Comparison of ENCODE assay signal across 18 mouse cellular contexts in genomic region chr11:115212116-115212515, GRCm38 (mm10). TPM values are rescaled to one million over a fixed set of nuclear protein-coding genes. Genes with fewer than 3 reads are reported as not detected.
A peak's percentile ranks its signal among the peaks of the same experiment; 100 is the strongest.
DNase-seq lines count a peak whose midpoint lies in the region; ATAC-seq and TF ChIP-seq lines count a peak whose summit lies in the region.
"Had no signal": no experiment of that assay in that cellular context is flagged by ENCODE, and none has a peak within 500 bp of the region (broad histone marks: within the 10 kb centered on the region; RNA-seq: fewer than 3 reads in every experiment).

No protein-coding gene starts in this region.

- no peaks in the 10 kb centered on the region for H3K9me3 ChIP-seq in heart, embryonic 10.5 days
- H3K9me3 ChIP-seq in lung, postnatal 0 days (ENCODE audit: low read length) = no peaks in the 10 kb centered on the region
- H3K9me3 ChIP-seq: heart, embryonic 12.5 days; intestine, embryonic 15.5 days; neural tube, embryonic 12.5 days had no signal

- WGBS in heart, embryonic 10.5 days = 55% methylated on average over 13 of the region's 13 CpGs
- WGBS in cerebellum, adult 2 months = 5% methylated on average over 13 of the region's 13 CpGs
- 52% methylated on average over 13 of the region's 13 CpGs for WGBS in lung, postnatal 0 days

- TF ChIP-seq POLR2A in cerebellum, adult 2 months (IDR thresholded peaks at IDR 0.05; ENCODE audit: borderline replicate concordance, insufficient read depth, low read length) = 0 out of 2 replicates have a peak, but pooled peaks have one; percentile 29

- no peak for TF ChIP-seq CTCF in cerebellum, adult 2 months (IDR thresholded peaks at IDR 0.05; ENCODE audit: borderline replicate concordance, insufficient read depth, low read depth, low read length)
- TF ChIP-seq CTCF in lung, postnatal 0 days (IDR thresholded peaks at IDR 0.05) = no peak

- H3K9ac ChIP-seq in lung, postnatal 0 days (replicated peaks; ENCODE audit: low read depth) = no peak overlapping the region
- H3K9ac ChIP-seq: heart, embryonic 12.5 days; intestine, embryonic 15.5 days; lung, embryonic 14.5 days; neural tube, embryonic 12.5 days had no signal

- no peak for DNase-seq in heart, embryonic 10.5 days (ENCODE audit: low spot score)
- DNase-seq in heart, postnatal 36 days = no peak
- peak; percentile 62 to 63 for DNase-seq in right cerebral cortex, postnatal 10 days (ENCODE audit: low spot score in 2 of 2)
- no peak for DNase-seq in right cerebral cortex, postnatal 4 days
- peak; percentile 87 to 90 for DNase-seq in cerebellum, adult 2 months
- no peak for DNase-seq in thymus, postnatal 14 days
- no peak for DNase-seq in lung, postnatal 0 days (ENCODE audit: low spot score)
- DNase-seq: adrenal gland, adult 2 months; gastrocnemius, postnatal 25 days; heart, postnatal 4 days; layer of hippocampus, adult 9-11 months; lung, embryonic 14.5 days had no signal

- peaks cover 14% of the 10 kb centered on the region for H3K27me3 ChIP-seq in heart, embryonic 10.5 days (ENCODE audit: insufficient read depth, poor library complexity, severe bottlenecking)
- no peaks in the 10 kb centered on the region for H3K27me3 ChIP-seq in cerebellum, adult 2 months (ENCODE audit: control insufficient read depth, insufficient read depth, low read length)
- no peaks in the 10 kb centered on the region for H3K27me3 ChIP-seq in lung, postnatal 0 days (replicated peaks; ENCODE audit: insufficient read depth, low read length)
- H3K27me3 ChIP-seq: heart, embryonic 12.5 days; intestine, embryonic 15.5 days had no signal

- peaks cover 68% of the 10 kb centered on the region for H3K4me1 ChIP-seq in heart, embryonic 10.5 days
- peaks cover 93% of the 10 kb centered on the region for H3K4me1 ChIP-seq in cerebellum, adult 2 months (ENCODE audit: control insufficient read depth, insufficient read depth, low read length)
- no peaks in the 10 kb centered on the region for H3K4me1 ChIP-seq in lung, postnatal 0 days (ENCODE audit: insufficient read depth, low read depth, low read length)
- H3K4me1 ChIP-seq: intestine, embryonic 15.5 days had no signal

- H3K4me2 ChIP-seq in lung, postnatal 0 days (replicated peaks; ENCODE audit: low read depth, low read length) = no peak overlapping the region
- H3K4me2 ChIP-seq: heart, embryonic 12.5 days; intestine, embryonic 15.5 days; lung, embryonic 14.5 days; neural tube, embryonic 12.5 days had no signal

- peaks cover 9% of the 10 kb centered on the region; the same call in 1 of the 2 replicates for H3K36me3 ChIP-seq in heart, embryonic 10.5 days
- peaks cover 2% of the 10 kb centered on the region for H3K36me3 ChIP-seq in lung, postnatal 0 days (ENCODE audit: insufficient read depth, low read length)
- H3K36me3 ChIP-seq: intestine, embryonic 15.5 days had no signal

- intact Hi-C loops in heart, postnatal 36 days (cut with DNase I) = no loop called here

- TF ChIP-seq EP300 in lung, postnatal 0 days (IDR thresholded peaks at IDR 0.05) = no peak

- H3K27ac ChIP-seq in heart, embryonic 10.5 days = 0 out of 2 replicates have a peak overlapping the region, but pooled peaks have one; percentile 24
- peak overlapping the region; percentile 54 for H3K27ac ChIP-seq in cerebellum, adult 2 months (ENCODE audit: insufficient read depth, low read length)
- no peak overlapping the region for H3K27ac ChIP-seq in lung, postnatal 0 days (ENCODE audit: low read length)
- H3K27ac ChIP-seq: intestine, embryonic 15.5 days; kidney, postnatal 0 days; neural tube, embryonic 12.5 days had no signal

- ATAC-seq in lung, postnatal 0 days = no peak
- ATAC-seq: forebrain, embryonic 14.5 days; intestine, embryonic 15.5 days had no signal

- H3K4me3 ChIP-seq in heart, embryonic 10.5 days = no peak overlapping the region
- H3K4me3 ChIP-seq in cerebellum, adult 2 months (replicated peaks; ENCODE audit: insufficient read depth, low read depth, low read length) = no peak overlapping the region
- H3K4me3 ChIP-seq in lung, postnatal 0 days (ENCODE audit: low read depth, low read length) = no peak overlapping the region
- H3K4me3 ChIP-seq: heart, embryonic 12.5 days; intestine, embryonic 15.5 days; neural tube, embryonic 12.5 days had no signal

RNA-seq across cellular contexts. Expression of gene Nat9, which starts 24.5 kb away (rescaled TPM):
- 15.8 and 17.0 TPM in 2 replicates for polyA plus RNA-seq in heart, embryonic 10.5 days (2016; fragmentation: Nextera tagmentation; extraction: Ambion mirVana)
- total RNA-seq in heart, postnatal 36 days (2021) = 10 to 100 TPM; 19.8 to 28.0 TPM
- 30.8 and 37.5 TPM in 2 replicates for polyA plus RNA-seq in cerebellum, adult 2 months (2012; rRNA removed)
- polyA plus RNA-seq in lung, postnatal 0 days (2015; fragmentation: Nextera tagmentation; extraction: Ambion mirVana) = 30.3 and 30.8 TPM in 2 replicates

RNA-seq across cellular contexts. Expression of gene Tmem104, which starts 24.8 kb away (rescaled TPM):
- polyA plus RNA-seq in heart, embryonic 10.5 days (2016; fragmentation: Nextera tagmentation; extraction: Ambion mirVana) = 9.6 TPM in 2 replicates
- 10 to 100 TPM; 10.4 to 12.5 TPM for total RNA-seq in heart, postnatal 36 days (2021)
- polyA plus RNA-seq in cerebellum, adult 2 months (2012; rRNA removed) = 12.5 and 13.3 TPM in 2 replicates
- 9.6 and 10.5 TPM in 2 replicates for polyA plus RNA-seq in lung, postnatal 0 days (2015; fragmentation: Nextera tagmentation; extraction: Ambion mirVana)

RNA-seq across cellular contexts. Expression of gene Slc9a3r1, which starts 49.0 kb away (rescaled TPM):
- polyA plus RNA-seq in heart, embryonic 10.5 days (2016; fragmentation: Nextera tagmentation; extraction: Ambion mirVana) = 29.5 and 74.6 TPM in 2 replicates
- total RNA-seq in heart, postnatal 36 days (2021) = 10 to 100 TPM in 1 of 2 experiments, 1 to 10 TPM in 1; 9.9 to 10.5 TPM
- 87.2 and 87.9 TPM in 2 replicates for polyA plus RNA-seq in cerebellum, adult 2 months (2012; rRNA removed)
- 56.9 and 71.2 TPM in 2 replicates for polyA plus RNA-seq in lung, postnatal 0 days (2015; fragmentation: Nextera tagmentation; extraction: Ambion mirVana)

RNA-seq across cellular contexts. Expression of gene Grin2c, which starts 54.9 kb away (rescaled TPM):
- polyA plus RNA-seq in heart, embryonic 10.5 days (2016; fragmentation: Nextera tagmentation; extraction: Ambion mirVana) = 0.23 and 0.65 TPM in 2 replicates
- under 1 TPM; 0.11 to 0.25 TPM for total RNA-seq in heart, postnatal 36 days (2021)
- 249 and 283 TPM in 2 replicates for polyA plus RNA-seq in cerebellum, adult 2 months (2012; rRNA removed)
- polyA plus RNA-seq in lung, postnatal 0 days (2015; fragmentation: Nextera tagmentation; extraction: Ambion mirVana) = 0.11 TPM in 2 replicates
- total RNA-seq: megakaryocyte, adult 5-6 weeks had no signal
- polyA plus RNA-seq: kidney, postnatal 0 days; lung, embryonic 14.5 days had no signal

Comparison
In these comparisons a context has a peak if more than half of its experiments do, and no peak if none do; other contexts are left out.
1. DNase-seq: peak in right cerebral cortex, postnatal 10 days (2 of 2) and cerebellum, adult 2 months (2 of 2); none in heart, embryonic 10.5 days (single experiment), heart, postnatal 36 days (0 of 2), right cerebral cortex, postnatal 4 days (single experiment), thymus, postnatal 14 days (single experiment) and lung, postnatal 0 days (single experiment).